Mouse (Mus musculus): ENCODE results near the gene Zbtb1. TPM values are rescaled to one million over a fixed set of nuclear protein-coding genes. Genes with fewer than 3 reads are reported as not detected.
A peak's percentile ranks its signal among the peaks of the same experiment; 100 is the strongest.
"Not testable (repeated sequence)": the region's sequence is repeated elsewhere in the genome, so short reads cannot be mapped to it uniquely, and the experiment has no call there.

Gene Zbtb1
- total RNA-seq, 2 experiments from 2014 or later, result 8.9 to 9.1 TPM

DNA sequence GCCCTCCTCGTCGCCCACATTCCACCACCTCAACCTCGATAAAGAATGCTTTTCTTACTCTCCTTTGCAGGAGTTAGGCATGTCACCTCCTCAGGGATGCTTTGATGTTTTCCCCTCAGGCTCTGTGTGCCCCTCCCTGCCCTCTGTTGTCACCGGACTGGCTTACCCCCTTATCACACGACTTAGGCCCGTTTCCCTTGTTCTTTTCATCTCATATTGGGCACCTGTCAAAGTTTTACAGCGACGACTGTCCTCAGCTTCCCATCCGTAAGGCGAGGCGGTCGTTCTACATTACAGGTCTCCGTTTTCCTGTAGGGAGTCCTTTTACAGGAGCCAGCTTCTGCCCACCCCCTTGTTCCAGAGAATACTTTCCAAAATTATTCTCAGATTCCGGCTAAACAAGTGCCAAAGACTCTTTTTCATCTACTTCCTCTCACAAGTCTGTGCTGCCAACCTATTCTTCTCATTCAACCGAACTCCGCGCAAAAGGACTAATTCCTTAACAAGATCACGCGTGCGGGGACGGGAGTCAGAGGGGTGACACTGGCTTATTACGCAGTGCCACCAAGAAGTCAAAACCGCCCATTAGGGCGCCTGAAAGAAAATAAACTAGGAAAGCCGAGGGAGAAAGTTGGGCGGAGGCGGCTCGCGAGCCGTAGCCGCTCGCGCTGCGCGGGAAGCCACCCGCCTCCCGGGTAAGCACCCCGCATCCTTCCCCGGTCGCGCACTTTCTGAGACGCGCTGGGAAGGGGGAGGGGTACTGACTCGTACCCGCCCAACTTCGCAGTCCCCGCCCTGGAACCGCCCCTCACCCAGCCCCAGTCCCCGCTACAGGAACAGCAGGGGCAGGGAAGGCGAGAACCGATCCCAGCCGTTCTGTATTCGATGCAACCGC is 33.2 kb downstream of the Zbtb1 start:
- ATAC-seq (ENCODE audit: poor library complexity, severe bottlenecking), result peak; percentile 62

DNA sequence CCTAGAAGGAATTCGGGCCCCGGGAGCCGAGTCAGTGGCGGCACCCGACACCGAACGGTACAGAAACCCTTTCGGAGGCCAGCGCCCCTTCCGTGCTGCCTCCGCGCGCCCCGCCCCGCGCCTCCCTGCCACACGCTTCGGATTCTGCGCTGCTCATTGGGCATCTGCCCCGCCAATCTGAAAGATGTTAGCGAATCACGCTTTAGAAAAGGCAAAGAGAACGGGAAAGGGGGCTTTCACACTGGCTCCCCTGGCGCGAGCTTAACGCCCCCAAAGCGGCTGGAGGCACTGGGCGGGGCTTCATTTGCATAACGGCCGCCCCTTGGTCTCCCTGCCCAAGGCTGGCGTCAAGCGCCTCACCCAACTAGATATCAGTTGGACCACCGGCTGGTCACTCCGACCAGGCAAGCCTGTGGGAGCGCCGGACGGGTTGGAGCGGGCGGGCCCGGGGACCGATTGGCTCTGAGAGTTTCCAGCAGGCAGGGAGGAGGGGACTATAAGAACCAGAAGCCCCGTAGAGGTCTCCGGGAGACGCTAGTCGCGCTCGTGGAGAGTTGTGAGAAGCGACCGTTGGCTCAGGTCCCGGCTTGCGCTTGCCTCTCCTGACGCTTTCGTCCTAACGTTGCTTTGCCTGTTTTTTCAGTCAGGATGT is 33.9 kb downstream of the Zbtb1 start, which contains the start of gene Hspa2:
Gene Hspa2 (plus strand): TSS at position 291 of the 652 bp plus-strand sequence.
- ATAC-seq (ENCODE audit: poor library complexity, severe bottlenecking), result peak; percentile 82

DNA sequence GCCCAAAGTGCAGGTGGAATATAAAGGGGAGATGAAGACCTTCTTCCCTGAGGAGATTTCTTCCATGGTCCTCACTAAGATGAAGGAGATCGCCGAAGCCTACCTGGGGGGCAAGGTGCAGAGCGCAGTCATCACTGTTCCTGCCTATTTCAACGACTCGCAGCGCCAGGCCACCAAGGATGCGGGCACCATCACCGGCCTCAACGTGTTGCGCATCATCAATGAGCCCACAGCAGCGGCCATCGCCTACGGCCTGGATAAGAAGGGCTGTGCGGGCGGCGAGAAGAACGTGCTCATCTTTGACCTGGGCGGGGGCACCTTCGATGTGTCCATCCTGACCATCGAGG is 34.7 kb downstream of the Zbtb1 start:
- ATAC-seq (ENCODE audit: poor library complexity, severe bottlenecking), result no peak

DNA sequence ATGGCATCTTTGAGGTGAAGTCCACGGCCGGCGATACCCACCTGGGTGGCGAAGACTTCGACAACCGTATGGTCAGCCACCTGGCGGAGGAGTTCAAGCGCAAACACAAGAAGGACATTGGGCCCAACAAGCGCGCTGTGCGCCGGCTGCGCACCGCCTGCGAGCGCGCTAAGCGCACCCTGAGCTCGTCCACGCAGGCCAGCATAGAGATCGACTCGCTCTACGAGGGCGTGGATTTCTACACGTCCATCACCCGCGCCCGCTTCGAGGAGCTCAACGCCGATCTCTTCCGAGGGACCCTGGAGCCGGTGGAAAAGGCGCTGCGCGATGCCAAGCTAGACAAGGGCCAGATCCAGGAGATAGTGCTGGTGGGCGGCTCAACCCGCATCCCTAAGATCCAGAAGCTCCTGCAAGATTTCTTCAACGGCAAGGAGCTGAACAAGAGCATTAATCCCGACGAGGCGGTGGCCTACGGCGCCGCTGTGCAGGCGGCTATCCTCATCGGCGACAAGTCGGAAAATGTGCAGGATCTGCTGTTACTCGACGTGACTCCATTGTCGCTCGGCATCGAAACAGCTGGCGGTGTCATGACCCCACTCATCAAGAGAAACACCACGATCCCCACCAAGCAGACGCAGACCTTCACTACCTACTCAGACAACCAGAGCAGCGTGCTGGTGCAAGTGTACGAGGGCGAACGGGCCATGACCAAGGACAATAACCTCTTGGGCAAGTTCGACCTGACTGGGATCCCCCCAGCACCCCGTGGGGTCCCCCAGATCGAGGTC is 35.3 kb downstream of the Zbtb1 start:
- no peak for ATAC-seq (ENCODE audit: poor library complexity, severe bottlenecking)

DNA sequence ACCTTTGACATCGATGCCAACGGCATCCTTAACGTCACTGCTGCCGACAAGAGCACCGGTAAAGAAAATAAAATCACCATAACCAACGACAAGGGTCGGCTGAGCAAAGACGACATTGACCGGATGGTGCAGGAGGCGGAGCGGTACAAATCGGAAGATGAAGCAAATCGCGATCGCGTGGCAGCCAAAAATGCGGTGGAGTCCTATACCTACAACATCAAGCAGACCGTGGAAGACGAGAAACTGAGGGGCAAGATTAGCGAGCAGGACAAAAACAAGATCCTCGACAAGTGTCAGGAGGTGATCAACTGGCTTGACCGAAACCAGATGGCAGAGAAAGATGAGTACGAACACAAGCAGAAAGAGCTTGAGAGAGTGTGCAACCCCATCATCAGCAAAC is 35.9 kb downstream of the Zbtb1 start:
- ATAC-seq (ENCODE audit: poor library complexity, severe bottlenecking), result no peak

DNA sequence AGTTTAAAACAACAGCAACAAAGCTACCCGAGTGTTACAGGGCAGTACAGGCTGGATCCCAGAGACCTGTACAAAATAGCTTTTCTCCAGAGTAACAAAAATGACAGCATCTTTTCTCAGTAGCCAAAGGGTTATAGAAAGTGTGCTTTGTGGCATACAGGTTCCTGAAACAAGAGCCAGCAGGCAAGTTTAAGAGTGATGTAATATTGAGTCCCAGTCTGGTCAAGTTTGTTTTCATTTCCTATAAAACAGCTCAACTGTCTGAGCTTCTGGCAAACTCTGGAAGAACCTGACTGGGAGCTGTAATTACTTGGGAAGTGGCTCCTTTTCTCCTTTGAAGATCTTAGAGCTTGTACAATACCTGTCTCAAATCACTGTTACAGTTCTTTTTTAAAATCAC is 37.1 kb downstream of the Zbtb1 start:
- ATAC-seq (ENCODE audit: poor library complexity, severe bottlenecking), result no peak

DNA sequence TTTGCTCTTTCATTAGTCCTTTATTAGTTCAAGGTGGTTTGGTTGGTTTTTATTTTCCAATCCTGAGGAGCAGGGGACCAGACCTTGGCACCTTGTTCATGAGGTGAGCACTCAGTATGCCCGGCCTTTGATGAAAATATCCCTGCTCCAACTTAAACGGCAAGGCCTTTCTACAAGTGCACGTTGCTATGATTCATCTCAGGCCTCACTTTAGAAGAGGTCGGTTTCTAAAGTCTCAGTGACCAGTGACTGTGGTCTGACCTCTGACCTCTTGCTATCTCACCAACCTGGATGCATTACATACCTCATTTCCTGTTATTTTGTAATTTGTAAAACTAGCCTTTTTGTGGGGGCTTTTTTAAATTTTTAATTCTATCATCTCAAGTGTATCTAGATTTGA is 39.1 kb downstream of the Zbtb1 start:
- ATAC-seq (ENCODE audit: poor library complexity, severe bottlenecking), result no peak

DNA sequence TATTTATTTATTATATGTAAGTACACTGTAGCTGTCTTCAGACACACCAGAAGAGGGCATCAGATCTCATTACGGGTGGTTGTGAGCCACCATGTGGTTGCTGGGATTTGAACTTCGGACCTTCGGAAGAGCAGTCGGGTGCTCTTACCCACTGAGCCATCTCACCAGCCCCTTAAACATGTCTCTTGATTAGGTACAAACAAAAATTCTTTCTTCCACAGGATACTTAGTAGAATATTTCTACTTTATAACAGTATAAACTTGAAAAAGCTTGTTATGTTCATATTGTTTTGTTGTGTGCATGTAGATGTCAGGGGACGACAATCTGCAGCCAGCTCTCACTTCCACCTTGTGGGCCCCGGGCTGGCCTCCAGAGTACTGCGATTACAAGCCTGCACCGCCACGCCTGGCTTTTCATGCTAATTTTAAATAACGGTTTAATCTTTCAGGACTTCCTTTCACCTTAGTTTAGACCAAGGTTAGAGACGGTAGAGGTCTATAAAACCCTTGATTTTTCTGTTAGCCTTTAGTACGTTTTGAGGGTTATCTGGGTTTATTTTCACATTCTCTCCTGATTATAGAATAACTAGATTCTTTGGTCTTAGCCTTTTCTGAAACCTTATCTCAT is 45.4 kb downstream of the Zbtb1 start:
- ATAC-seq (ENCODE audit: poor library complexity, severe bottlenecking), result peak; percentile 51; the same call in 1 of the 2 replicates

DNA sequence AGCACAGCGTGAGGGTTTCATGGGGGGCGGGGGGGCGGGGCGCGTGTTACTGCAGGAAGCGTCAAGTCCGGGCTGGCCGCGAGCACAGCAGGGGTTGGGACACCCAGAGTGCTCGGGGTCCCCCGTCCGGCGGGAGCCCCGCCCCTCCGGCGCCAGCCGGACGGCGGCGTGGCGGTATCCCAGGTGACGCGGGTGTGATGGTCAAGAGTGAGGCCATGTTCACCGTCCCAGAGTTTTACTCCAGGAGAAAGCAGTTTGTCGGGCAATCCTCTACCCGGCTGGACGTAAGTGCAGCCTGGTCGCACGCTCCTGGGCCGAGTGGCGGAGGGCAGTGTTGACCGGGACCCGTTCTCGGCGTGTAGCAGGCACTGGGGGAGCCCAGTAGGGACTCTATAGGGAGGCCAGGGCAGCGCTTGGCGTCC is 47.4 kb downstream of the Zbtb1 start, which contains the start of gene Ppp1r36:
Gene Ppp1r36 (plus strand): TSS at position 106 of the 422 bp plus-strand sequence.
- ATAC-seq (ENCODE audit: poor library complexity, severe bottlenecking), result peak; percentile 40; the same call in 1 of the 2 replicates

DNA sequence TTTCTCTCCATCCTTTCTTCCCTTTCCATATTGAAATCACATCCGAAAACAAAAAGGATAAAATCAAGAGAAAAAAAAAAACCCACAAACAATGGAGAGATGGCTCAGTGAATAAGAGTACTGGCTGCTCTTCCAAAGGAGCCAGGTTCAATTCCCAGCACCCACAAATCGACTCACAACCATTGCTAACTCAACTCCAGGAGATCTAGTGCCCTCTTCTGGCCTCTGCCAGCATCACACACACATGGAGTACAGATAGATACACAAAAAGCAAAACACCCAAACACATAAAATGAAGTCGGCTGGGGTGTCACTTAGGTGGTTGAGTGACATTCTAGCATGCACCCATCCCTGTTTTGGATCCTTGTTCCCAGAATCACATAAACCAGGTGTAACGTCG is 48.3 kb downstream of the Zbtb1 start:
- ATAC-seq (ENCODE audit: poor library complexity, severe bottlenecking), result no peak

DNA sequence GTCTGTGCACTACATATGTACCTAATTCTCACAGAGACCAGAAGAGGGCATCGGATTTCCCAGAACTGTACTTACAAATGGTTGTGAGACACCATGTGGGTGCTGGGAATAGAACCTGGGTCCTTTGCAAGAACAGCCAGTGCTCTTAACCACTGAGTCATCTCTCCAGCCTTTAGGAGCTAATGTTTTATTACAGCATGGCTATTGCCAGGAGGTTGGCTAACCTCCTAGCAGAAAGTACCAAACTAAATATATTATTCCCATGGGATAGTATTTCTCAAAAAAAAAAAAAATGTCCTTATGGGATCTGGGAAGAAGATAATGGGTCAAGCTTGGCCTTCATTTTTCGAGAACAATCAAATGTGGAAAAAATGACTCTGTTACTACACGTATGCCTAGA is 55.2 kb downstream of the Zbtb1 start:
- no peak for ATAC-seq (ENCODE audit: poor library complexity, severe bottlenecking)

DNA sequence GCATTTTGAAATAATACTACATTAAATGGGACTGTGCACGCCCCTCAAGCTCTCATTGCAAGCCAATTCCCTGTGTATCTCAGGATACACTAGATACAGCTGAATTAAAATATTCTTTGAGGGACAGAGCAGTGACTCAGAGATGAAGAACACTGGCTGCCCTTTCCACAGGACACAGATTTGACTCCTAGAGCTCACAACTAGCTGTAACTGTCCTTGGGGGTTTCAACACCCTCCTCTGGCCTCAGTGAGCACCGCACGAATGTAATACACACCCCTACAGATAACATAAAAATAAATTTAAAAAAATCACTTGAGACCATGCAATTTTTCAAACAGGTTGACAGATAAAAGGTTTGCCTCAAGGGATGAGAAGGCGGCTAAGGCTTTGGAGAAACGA is 57.5 kb downstream of the Zbtb1 start:
- no peak for ATAC-seq (ENCODE audit: poor library complexity, severe bottlenecking)

DNA sequence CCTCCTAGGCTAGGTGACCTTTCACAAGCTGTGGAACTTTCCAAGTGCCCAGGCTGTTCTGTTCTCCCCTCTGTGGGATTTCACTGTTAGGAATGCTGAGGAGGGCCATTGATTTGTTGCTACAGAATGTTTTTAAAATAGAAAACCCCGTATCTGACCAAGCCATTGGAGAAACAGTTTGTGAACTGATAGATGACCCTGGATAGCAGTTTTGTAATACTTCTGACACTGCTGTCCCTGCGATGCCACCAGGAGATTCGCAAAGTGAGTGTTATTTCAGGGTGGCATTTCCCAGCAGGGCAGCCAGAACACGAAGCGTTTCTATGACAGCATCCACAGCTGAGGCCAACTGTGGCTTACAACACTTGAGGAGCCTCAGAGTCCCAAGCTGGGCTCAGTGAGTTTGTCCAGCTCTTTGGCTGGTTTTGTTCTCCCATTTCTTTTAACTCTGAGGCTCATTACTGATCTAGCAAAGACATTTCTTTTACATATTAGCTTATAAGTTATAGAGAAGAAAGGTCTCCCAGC is 60.9 kb downstream of the Zbtb1 start:
- no peak for ATAC-seq (ENCODE audit: poor library complexity, severe bottlenecking)

DNA sequence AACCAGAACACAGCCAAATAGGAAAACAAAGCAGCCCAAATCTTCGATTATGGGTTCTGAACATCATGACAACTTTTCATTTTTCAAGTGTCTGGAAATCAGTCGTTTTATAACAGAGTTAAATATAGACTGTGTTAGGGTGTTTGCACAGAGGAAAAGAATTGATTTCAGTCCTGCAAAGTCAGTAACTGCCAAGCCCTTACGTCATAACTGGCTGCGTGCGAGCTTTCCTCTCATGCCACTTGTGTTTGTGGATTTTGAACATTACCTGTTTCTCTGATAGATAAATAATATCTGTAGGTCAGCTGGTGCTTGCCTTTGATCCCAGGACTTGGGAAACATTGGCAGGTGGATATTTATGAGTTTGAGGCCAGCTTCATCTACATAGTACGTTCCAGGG is 61.4 kb downstream of the Zbtb1 start:
- no peak for ATAC-seq (ENCODE audit: poor library complexity, severe bottlenecking)

DNA sequence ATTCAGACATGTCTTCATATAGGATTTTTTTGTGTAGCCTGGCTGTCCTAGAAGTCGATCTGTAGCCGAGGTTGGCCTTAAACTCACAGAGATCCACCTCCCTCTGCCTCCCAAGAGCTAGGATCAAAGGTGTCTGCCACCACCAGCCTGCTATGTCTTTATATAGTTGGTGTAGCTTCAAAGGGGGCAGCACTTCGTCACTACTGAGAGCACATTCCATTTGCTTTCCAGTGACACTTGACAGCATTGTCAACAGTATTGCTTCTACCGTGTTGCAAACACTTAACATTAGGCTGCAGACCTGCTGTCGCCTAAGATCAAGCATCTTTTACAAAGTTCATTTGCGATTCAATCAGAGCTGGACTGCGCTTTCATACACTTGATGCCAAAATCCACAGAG is 64.0 kb downstream of the Zbtb1 start:
- ATAC-seq (ENCODE audit: poor library complexity, severe bottlenecking), result no peak

DNA sequence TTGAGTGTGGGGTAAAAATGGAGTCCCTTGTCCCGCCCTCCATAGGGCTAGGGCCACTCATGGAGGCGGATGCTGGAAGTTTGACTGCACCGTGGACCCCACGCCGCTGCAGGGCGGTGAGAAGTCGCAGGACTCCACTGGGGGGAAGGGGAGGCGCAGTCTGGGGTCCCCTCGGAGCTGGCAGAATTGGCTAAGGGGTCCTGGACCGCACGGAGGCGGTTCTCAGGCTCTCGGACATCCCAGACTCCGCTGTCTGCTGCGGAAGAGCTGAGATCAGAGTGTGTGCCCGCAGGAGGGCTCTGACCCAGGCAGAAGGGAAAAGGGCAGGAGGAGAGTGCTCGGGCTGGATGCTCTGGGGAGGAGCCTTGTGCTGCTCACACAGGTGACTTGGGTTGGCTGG is 65.0 kb downstream of the Zbtb1 start:
- no peak for ATAC-seq (ENCODE audit: poor library complexity, severe bottlenecking)

DNA sequence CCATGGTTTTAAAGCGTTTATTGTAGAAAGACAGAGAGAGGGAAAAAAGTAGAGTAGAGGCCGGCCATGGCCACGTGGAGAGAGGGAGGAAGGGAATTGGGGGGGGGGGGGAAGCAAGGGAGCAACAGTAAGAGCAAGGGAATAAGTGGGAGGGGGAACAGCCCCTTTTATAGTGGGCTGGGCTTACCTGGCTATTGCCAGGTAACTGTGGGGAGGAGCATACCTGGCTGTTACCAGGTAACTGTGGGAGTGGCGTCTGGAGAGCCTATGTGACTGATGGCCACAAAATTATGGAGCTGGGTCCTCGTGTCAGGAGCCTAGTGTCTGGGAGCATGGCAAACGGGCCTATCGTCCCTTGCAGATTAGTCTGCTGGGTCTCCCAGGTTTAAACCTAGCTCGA is 65.5 kb downstream of the Zbtb1 start:
- ATAC-seq (ENCODE audit: poor library complexity, severe bottlenecking), result no peak

DNA sequence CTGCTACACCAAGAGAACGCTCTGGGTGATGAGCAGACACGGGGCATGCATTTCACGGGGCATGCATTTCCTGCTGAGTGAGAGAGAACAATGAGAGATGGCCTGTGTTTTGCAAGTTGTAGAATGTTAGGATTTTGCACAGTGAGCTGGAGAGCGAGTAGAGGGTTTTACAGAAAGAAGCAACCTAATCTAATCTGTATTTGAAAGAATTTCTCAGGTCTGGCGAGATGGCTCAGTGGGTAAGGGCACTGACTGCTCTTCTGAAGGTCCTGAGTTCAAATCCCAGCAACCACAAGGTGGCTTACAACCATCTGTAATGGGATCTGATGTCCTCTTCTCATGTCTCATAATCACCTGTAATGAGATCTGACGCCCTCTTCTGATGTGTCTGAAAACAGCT is 73.4 kb downstream of the Zbtb1 start:
- not testable (repeated sequence) for ATAC-seq (ENCODE audit: poor library complexity, severe bottlenecking)

DNA sequence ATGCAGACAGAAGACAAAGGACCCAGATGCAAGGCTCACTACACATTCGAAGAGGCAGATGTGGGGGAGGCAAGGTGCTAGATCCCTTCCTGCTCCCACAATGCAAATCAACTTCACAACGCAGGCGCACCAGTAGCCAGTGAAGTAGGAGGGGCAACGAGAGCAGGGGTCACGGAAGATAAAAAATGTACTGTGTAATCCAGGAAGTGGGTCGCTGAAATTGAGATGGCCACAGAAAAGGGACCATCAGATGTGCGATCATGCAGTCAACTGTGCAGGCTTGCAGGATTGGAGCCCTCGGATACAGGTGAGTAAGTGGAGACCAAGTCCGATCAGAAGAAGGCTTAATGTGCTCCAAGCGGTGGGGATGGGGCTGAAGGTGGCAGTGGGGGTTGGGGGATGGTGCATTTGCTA is 74.3 kb downstream of the Zbtb1 start:
- ATAC-seq (ENCODE audit: poor library complexity, severe bottlenecking), result no peak

DNA sequence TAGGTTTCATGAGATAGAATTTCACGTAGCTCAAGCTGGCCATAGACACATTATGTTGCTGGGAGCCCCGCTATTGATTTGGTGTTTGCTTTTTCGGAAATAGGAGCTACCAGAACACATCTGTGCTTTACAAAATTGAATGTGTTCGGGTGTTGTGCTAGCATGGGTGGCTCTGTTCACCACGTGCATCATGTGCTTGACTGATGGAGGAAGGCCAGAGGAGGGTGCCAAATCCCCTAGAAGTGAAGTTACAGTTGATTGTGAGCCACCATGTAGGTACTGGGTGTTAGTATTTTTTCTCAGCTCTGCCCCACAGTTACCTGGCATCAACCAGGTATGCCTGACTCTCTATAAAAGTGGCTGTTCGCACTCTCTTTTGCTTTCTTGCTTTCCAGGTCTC is 74.8 kb downstream of the Zbtb1 start:
- ATAC-seq (ENCODE audit: poor library complexity, severe bottlenecking), result no peak

DNA sequence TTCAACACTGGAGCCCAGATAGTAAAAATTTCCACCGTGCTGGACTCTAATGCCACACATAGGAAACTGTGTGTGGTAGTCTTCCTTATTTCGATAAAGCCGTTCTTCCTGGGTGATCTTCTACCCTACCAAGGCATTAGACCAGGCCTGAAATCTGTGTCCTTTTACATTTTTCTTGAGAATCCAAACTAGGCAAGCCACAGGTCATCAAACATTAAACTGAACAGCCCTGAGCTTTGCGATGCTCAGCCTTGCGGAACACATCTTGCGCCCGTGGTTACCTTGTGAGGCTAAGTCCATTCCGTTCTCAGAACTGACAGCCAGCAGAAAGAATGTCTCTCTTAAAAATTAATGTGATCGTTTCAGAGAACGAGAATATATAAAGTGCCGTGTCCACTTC is 76.1 kb downstream of the Zbtb1 start:
- no peak for ATAC-seq (ENCODE audit: poor library complexity, severe bottlenecking)

Measured in megakaryocyte, adult 5-6 weeks (primary cell).